Mouse (Mus musculus): ENCODE results near the gene Aagab. TPM values are rescaled to one million over a fixed set of nuclear protein-coding genes. Genes with fewer than 3 reads are reported as not detected.

Aagab gene
- 19.5 and 29.6 TPM in 2 replicates for polyA plus RNA-seq (2015; fragmentation: Nextera tagmentation; extraction: Ambion mirVana)

DNA sequence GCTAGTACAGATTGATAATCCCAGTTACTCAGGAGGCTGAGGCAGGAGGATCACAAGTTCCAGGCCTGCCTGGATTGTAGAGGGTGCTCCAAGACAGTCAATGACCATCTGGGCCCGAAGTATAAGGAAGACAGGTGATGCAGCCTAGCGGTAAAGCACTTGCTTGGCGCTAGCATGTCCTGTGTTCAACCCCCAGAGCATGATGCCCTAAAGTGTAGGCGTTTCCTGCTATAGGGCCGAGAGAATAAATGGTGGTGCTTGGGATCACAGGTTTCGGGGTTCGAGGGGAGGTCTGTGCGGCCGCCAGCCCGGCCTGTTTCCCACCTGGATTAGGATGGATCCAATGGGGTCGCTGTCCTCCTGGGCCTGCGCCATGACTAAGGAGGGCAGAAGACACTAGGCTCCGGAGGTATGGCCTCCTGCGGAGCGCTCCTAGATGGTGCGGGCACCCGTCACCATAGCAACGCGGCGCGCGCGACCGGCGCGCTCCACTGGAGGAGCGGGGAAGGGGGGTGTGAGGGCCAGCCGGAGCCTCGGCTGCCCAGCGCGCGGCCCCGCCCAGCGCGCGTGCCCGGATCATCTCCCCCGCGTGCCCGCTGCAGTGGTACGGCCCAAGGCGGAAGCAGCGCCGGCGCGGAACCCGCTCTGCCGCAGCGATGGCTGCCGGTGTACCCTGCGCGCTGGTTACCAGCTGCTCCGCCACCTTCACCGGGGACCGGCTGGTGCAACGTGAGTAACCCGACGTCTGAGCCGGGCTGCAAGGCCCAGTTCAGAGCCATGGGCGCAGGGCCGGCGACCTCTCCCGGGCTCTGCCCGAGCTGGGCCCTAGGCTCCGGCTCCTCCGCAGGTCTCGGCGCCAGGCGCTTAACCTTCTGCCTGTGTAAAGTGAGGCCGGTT is at the start of gene Aagab, which contains the start of gene Iqch:
TSS of gene Aagab (plus strand) at position 618 of the 897 bp plus-strand sequence.
TSS of gene Iqch (minus strand) at position 451 of the 897 bp plus-strand sequence.

Other genes starting within 250 kb of the Aagab start
- 22.5 and 32.3 TPM in 2 replicates for gene Map2k5, start 224.8 kb upstream of the Aagab start, polyA plus RNA-seq (2015; fragmentation: Nextera tagmentation; extraction: Ambion mirVana)
- 68.8 and 99.5 TPM in 2 replicates for gene 2300009A05Rik, start 203.4 kb upstream of the Aagab start, polyA plus RNA-seq (2015; fragmentation: Nextera tagmentation; extraction: Ambion mirVana)
- gene Iqch, start 167 bp upstream of the Aagab start, polyA plus RNA-seq (2015; fragmentation: Nextera tagmentation; extraction: Ambion mirVana) = 0.10 and 0.20 TPM in 2 replicates
- gene Smad3, start 155.3 kb downstream of the Aagab start, polyA plus RNA-seq (2015; fragmentation: Nextera tagmentation; extraction: Ambion mirVana) = 7.7 and 10.4 TPM in 2 replicates

Measured in adrenal gland, postnatal 0 days (tissue).